In genomic region chr14:20347991-20348541, GRCm38 (mm10) we compare ENCODE assay signal across 8 mouse cellular contexts. TPM values are rescaled to one million over a fixed set of nuclear protein-coding genes. Genes with fewer than 3 reads are reported as not detected.
DNase-seq lines count a peak whose midpoint lies in the region; ATAC-seq and TF ChIP-seq lines count a peak whose summit lies in the region.

TSS of gene Ecd (minus strand) at chr14:20348121.
TSS of gene Fam149b (plus strand) at chr14:20348162.

- 0 out of 2 replicates have a peak, but pooled peaks cover 4% of the 10 kb centered on the region for H3K36me3 ChIP-seq in hindbrain, postnatal 0 days (ENCODE audit: insufficient read depth, low read length)

- H3K27me3 ChIP-seq in hindbrain, postnatal 0 days (ENCODE audit: insufficient read depth, low read length): no peaks in the 10 kb centered on the region

- peaks cover 11% of the 10 kb centered on the region for H3K4me1 ChIP-seq in hindbrain, postnatal 0 days (ENCODE audit: insufficient read depth, low read length)

- H3K9ac ChIP-seq in hindbrain, postnatal 0 days (replicated peaks; ENCODE audit: low read length): peak within 1 kb of the TSS; percentile 94

- peak within 1 kb of the TSS; percentile 90 for H3K27ac ChIP-seq in gastrocnemius, adult 2 months
- peak within 1 kb of the TSS; percentile 94 for H3K27ac ChIP-seq in hindbrain, postnatal 0 days
- peak within 1 kb of the TSS; percentile 94 for H3K27ac ChIP-seq in left cerebral cortex, adult 2 months

- ATAC-seq in common myeloid progenitor, adult 5-6 weeks (replicated peaks; ENCODE audit: low read depth, poor library complexity, severe bottlenecking): peak; percentile 97
- peak; percentile 99 for ATAC-seq in hindbrain, postnatal 0 days
- peak; percentile 99 for ATAC-seq in megakaryocyte, adult 5-6 weeks (ENCODE audit: poor library complexity, severe bottlenecking)

- under 1% methylated on average over 36 of the region's 42 CpGs for WGBS in hindbrain, postnatal 0 days

- H3K4me2 ChIP-seq in hindbrain, postnatal 0 days (ENCODE audit: low read depth, low read length): peak within 1 kb of the TSS; percentile 86

- intact Hi-C loops in gastrocnemius, adult 2 months (cut with DNase I): loop anchor here (5.0 kb wide), 1 partner anchor 129 kb away; no protein-coding TSS in a partner anchor
- intact Hi-C loops in left cerebral cortex, adult 2 months (cut with DNase I): loop anchor here (1.0 kb wide), 1 partner anchor 45 kb away; the partner anchor contains the start of gene Mrps16

- peak; percentile 65 for TF ChIP-seq CTCF in gastrocnemius, adult 2 months (IDR thresholded peaks at IDR 0.05)
- TF ChIP-seq CTCF in hindbrain, postnatal 0 days (IDR thresholded peaks at IDR 0.05; ENCODE audit: low read depth): peak; percentile 47; the same call in 1 of the 2 replicates
- peak; percentile 50 for TF ChIP-seq CTCF in left cerebral cortex, adult 2 months (IDR thresholded peaks at IDR 0.05)

- DNase-seq in ZHBTc4 (ENCODE audit: low read depth, low spot score): peak; percentile 98
- peak; percentile 94 for DNase-seq in gastrocnemius, adult 2 months
- peak; percentile 98 for DNase-seq in hindbrain, postnatal 0 days (ENCODE audit: low spot score)
- DNase-seq in left cerebral cortex, adult 2 months (ENCODE audit: extremely low spot score in 1 of 2, low spot score in 2 of 2): peak; percentile 90
- DNase-seq in right cerebral cortex, adult 2 months (ENCODE audit: low spot score in 2 of 2): peak; percentile 92 to 95
- peak; percentile 94 for DNase-seq in urinary bladder, postnatal 14 days (ENCODE audit: low spot score)

- H3K9me3 ChIP-seq in hindbrain, postnatal 0 days (ENCODE audit: low read length): no peaks in the 10 kb centered on the region

- peak within 1 kb of the TSS; percentile 91 for H3K4me3 ChIP-seq in gastrocnemius, adult 2 months
- peak within 1 kb of the TSS; percentile 85 for H3K4me3 ChIP-seq in hindbrain, postnatal 0 days (ENCODE audit: low read length)
- H3K4me3 ChIP-seq in left cerebral cortex, adult 2 months: peak within 1 kb of the TSS; percentile 97

RNA-seq across cellular contexts. Expression of gene Ecd, which starts in this region (rescaled TPM):
- 60.3 and 73.0 TPM in 2 replicates for total RNA-seq in common myeloid progenitor, adult 5-6 weeks (2017)
- 10 to 100 TPM; 32.7 to 38.9 TPM for total RNA-seq in gastrocnemius, adult 2 months (2021)
- 29.8 and 38.6 TPM in 2 replicates for total RNA-seq in hindbrain, postnatal 0 days (2014; rRNA removed)
- 37.3 and 38.4 TPM in 2 replicates for polyA plus RNA-seq in hindbrain, postnatal 0 days (2015; fragmentation: Nextera tagmentation; extraction: Ambion mirVana)
- total RNA-seq in left cerebral cortex, adult 2 months (2021): 10 to 100 TPM; 33.2 to 39.0 TPM
- 22.5 and 24.4 TPM in 2 replicates for total RNA-seq in megakaryocyte, adult 5-6 weeks (2015)
- 35.9 and 39.0 TPM in 2 replicates for total RNA-seq in megakaryocyte, adult 5-6 weeks (2017)

RNA-seq across cellular contexts. Expression of gene Fam149b, which starts in this region (rescaled TPM):
- 21.5 and 28.5 TPM in 2 replicates for total RNA-seq in common myeloid progenitor, adult 5-6 weeks (2017)
- 10 to 100 TPM; 18.2 to 22.7 TPM for total RNA-seq in gastrocnemius, adult 2 months (2021)
- 42.1 and 44.4 TPM in 2 replicates for total RNA-seq in hindbrain, postnatal 0 days (2014; rRNA removed)
- polyA plus RNA-seq in hindbrain, postnatal 0 days (2015; fragmentation: Nextera tagmentation; extraction: Ambion mirVana): 25.9 and 28.8 TPM in 2 replicates
- 10 to 100 TPM; 50.6 to 53.1 TPM for total RNA-seq in left cerebral cortex, adult 2 months (2021)
- 22.1 and 23.9 TPM in 2 replicates for total RNA-seq in megakaryocyte, adult 5-6 weeks (2015)
- 22.4 and 25.9 TPM in 2 replicates for total RNA-seq in megakaryocyte, adult 5-6 weeks (2017)

Comparison
In these comparisons a context has a peak if more than half of its experiments do, and no peak if none do; other contexts are left out.
1. Peak in every context shown above with its lines: DNase-seq, ATAC-seq, H3K4me3 ChIP-seq and H3K27ac ChIP-seq.